8 mouse cellular contexts compared by ENCODE assay signal in the genomic region with DNA sequence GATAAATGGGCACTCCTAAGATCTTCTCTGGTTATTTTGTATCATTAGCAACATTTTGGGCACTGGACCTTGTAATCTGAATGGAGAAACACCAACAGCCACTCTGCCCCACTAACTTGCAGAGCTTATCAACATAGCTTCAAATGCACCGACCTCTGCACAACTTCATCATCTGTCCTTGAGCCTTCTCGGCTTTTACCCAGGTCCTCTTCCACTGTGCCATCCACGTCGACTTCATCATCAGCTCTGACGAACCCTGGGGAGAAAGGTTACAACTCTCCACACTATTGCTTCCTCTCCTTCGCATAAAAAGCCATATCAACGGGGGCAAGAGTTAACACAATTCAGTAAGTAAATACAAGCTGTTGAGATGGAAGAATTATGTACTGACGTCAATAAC. TPM values are rescaled to one million over a fixed set of nuclear protein-coding genes. Genes with fewer than 3 reads are reported as not detected.
A peak's percentile ranks its signal among the peaks of the same experiment; 100 is the strongest.
DNase-seq lines count a peak whose midpoint lies in the region; ATAC-seq and TF ChIP-seq lines count a peak whose summit lies in the region.

No protein-coding gene starts in this region.

- peak overlapping the region; percentile 77 for H3K4me2 ChIP-seq in hindbrain, embryonic 11.5 days (replicated peaks; ENCODE audit: low read depth, low read length)
- H3K4me2 ChIP-seq in midbrain, embryonic 13.5 days (replicated peaks) = peak overlapping the region; percentile 96

- no peak for ATAC-seq in hindbrain, embryonic 11.5 days (ENCODE audit: low FRiP score)
- no peak for ATAC-seq in midbrain, embryonic 13.5 days
- no peak for ATAC-seq in inflammation-experienced regulatory T-cells, adult 6 months

- no peak for DNase-seq in kidney, adult 2 months
- DNase-seq in kidney, adult 9 months = no peak
- DNase-seq in adrenal gland, adult 8-10 months = peak; percentile 65
- DNase-seq in hindbrain, embryonic 11.5 days (ENCODE audit: low spot score) = no peak
- DNase-seq in frontal cortex, postnatal 10 days (ENCODE audit: low spot score in 2 of 2) = no peak
- no peak for DNase-seq in cerebellum, adult 11 months

- H3K4me1 ChIP-seq in kidney, adult 2 months (ENCODE audit: control insufficient read depth, insufficient read depth, low read length) = peaks cover 14% of the 10 kb centered on the region; the same call in 1 of the 2 replicates
- H3K4me1 ChIP-seq in hindbrain, embryonic 11.5 days (replicated peaks; ENCODE audit: control insufficient read depth, insufficient read depth, low read length) = peaks cover 7% of the 10 kb centered on the region
- peaks cover 60% of the 10 kb centered on the region for H3K4me1 ChIP-seq in midbrain, embryonic 13.5 days (replicated peaks)

- no peaks in the 10 kb centered on the region for H3K27me3 ChIP-seq in kidney, adult 2 months (replicated peaks; ENCODE audit: control insufficient read depth, insufficient read depth, low read length)
- no peaks in the 10 kb centered on the region for H3K27me3 ChIP-seq in hindbrain, embryonic 11.5 days (ENCODE audit: control insufficient read depth, insufficient read depth, low read length)
- H3K27me3 ChIP-seq in midbrain, embryonic 13.5 days = no peaks in the 10 kb centered on the region

- no peak for TF ChIP-seq POLR2A in kidney, adult 2 months (IDR thresholded peaks at IDR 0.05; ENCODE audit: low read depth, low read length)

- no peaks in the 10 kb centered on the region for H3K9me3 ChIP-seq in hindbrain, embryonic 11.5 days (ENCODE audit: control insufficient read depth, low read length)
- H3K9me3 ChIP-seq in midbrain, embryonic 13.5 days = no peaks in the 10 kb centered on the region

- 0 out of 2 replicates have a peak overlapping the region, but pooled peaks have one; percentile 85 for H3K27ac ChIP-seq in kidney, adult 2 months (ENCODE audit: insufficient read depth, low read depth, low read length)
- no peak overlapping the region for H3K27ac ChIP-seq in hindbrain, embryonic 11.5 days (ENCODE audit: low read depth, low read length)
- no peak overlapping the region for H3K27ac ChIP-seq in midbrain, embryonic 13.5 days

- peak overlapping the region; percentile 84 for H3K4me3 ChIP-seq in kidney, adult 2 months (ENCODE audit: insufficient read depth, low read depth, low read length)
- peak overlapping the region; percentile 69 for H3K4me3 ChIP-seq in hindbrain, embryonic 11.5 days (ENCODE audit: low read depth, low read length)
- peak overlapping the region; percentile 93 for H3K4me3 ChIP-seq in midbrain, embryonic 13.5 days (replicated peaks)

- peak overlapping the region; percentile 96 for H3K9ac ChIP-seq in hindbrain, embryonic 11.5 days (ENCODE audit: low read depth, low read length)
- peak overlapping the region; percentile 90 for H3K9ac ChIP-seq in midbrain, embryonic 13.5 days (replicated peaks)

- H3K36me3 ChIP-seq in kidney, adult 2 months (ENCODE audit: control insufficient read depth, insufficient read depth, low read length) = peaks cover 21% of the 10 kb centered on the region
- peaks cover 9% of the 10 kb centered on the region; the same call in 1 of the 2 replicates for H3K36me3 ChIP-seq in hindbrain, embryonic 11.5 days (ENCODE audit: control insufficient read depth, insufficient read depth, low read length)
- peaks cover 42% of the 10 kb centered on the region for H3K36me3 ChIP-seq in midbrain, embryonic 13.5 days

- TF ChIP-seq CTCF in kidney, adult 2 months (conservative IDR thresholded peaks at IDR 0.05; ENCODE audit: insufficient read depth, insufficient read length, low read depth, low read length) = no peak

- WGBS in kidney, adult 2 months = 6% methylated on average over 8 of the region's 8 CpGs
- WGBS in hindbrain, embryonic 11.5 days = 9% methylated on average over 8 of the region's 8 CpGs
- 7% methylated on average over 8 of the region's 8 CpGs for WGBS in midbrain, embryonic 13.5 days

RNA-seq across cellular contexts. Expression of a gene that starts 1.2 kb away (rescaled TPM):
- polyA plus RNA-seq in kidney, adult 2 months (2012; rRNA removed) = 47.4 and 64.6 TPM in 2 replicates
- total RNA-seq in adrenal gland, adult 8-10 months (2022) = 100 to 1,000 TPM; 585 to 731 (median 653) TPM
- 522 and 547 TPM in 2 replicates for polyA plus RNA-seq in hindbrain, embryonic 11.5 days (2014; fragmentation: Nextera tagmentation; extraction: Ambion mirVana)
- 345 and 354 TPM in 2 replicates for polyA plus RNA-seq in midbrain, embryonic 13.5 days (2015; fragmentation: Nextera tagmentation; extraction: Ambion mirVana)
- 100 to 1,000 TPM; 171 to 400 (median 186) TPM for polyA plus RNA-seq in inflammation-experienced regulatory T-cells, adult 6 months (2017; shearing (Covaris generic))

RNA-seq across cellular contexts. Expression of a gene that starts 1.5 kb away (rescaled TPM):
- polyA plus RNA-seq in kidney, adult 2 months (2012; rRNA removed) = 1.7 and 1.8 TPM in 2 replicates
- total RNA-seq in adrenal gland, adult 8-10 months (2022) = 1 to 10 TPM; 3.0 to 6.7 (median 3.9) TPM
- polyA plus RNA-seq in hindbrain, embryonic 11.5 days (2014; fragmentation: Nextera tagmentation; extraction: Ambion mirVana) = 1.1 and 2.0 TPM in 2 replicates
- 2.4 and 3.5 TPM in 2 replicates for polyA plus RNA-seq in midbrain, embryonic 13.5 days (2015; fragmentation: Nextera tagmentation; extraction: Ambion mirVana)
- 1 to 10 TPM in 1 of 3 experiments, under 1 TPM in 2; 0.39 to 1.7 (median 0.59) TPM for polyA plus RNA-seq in inflammation-experienced regulatory T-cells, adult 6 months (2017; shearing (Covaris generic))

RNA-seq across cellular contexts. Expression of a gene that starts 59.6 kb away (rescaled TPM):
- polyA plus RNA-seq in kidney, adult 2 months (2012; rRNA removed) = not detected in 2 replicates
- total RNA-seq in adrenal gland, adult 8-10 months (2022) = 10 to 100 TPM in 3 of 4 experiments, 1 to 10 TPM in 1; 6.1 to 31.4 (median 18.2) TPM
- polyA plus RNA-seq in hindbrain, embryonic 11.5 days (2014; fragmentation: Nextera tagmentation; extraction: Ambion mirVana) = not detected in 2 replicates
- polyA plus RNA-seq in midbrain, embryonic 13.5 days (2015; fragmentation: Nextera tagmentation; extraction: Ambion mirVana) = not detected in 2 replicates
- polyA plus RNA-seq in inflammation-experienced regulatory T-cells, adult 6 months (2017; shearing (Covaris generic)) = not detected
